Mouse (Mus musculus) neutrophil, adult 5-6 weeks (primary cell): Measurements from ENCODE around the gene Gm20388. TPM values are rescaled to one million over a fixed set of nuclear protein-coding genes. Genes with fewer than 3 reads are reported as not detected.

Experiments
- ATAC-seq: fragments of 151-379, 151-347 bp; 2 replicates; pipeline ENCODE4 v1.8.0; 2017; ENCODE audit warnings: mild to moderate bottlenecking, moderate TSS enrichment; ENCODE audit not compliant: insufficient number of reproducible peaks, poor library complexity, low FRiP score, severe bottlenecking; ENCODE audit errors: extremely low read depth
- total RNA-seq: library from RNA; stranded (forward); fragments of 200-1000 nt; gene quantifications from 2 replicates; pipeline ENCODE4 v1.2.3, GENCODE M21; 2017

Gene Gm20388
- total RNA-seq, 1 experiment from 2014 or later = 10.8 TPM

GRCm38 (mm10) chr8:121081398-121081797 is 1170.8 kb downstream of the Gm20388 start:
- no peak for ATAC-seq

GRCm38 (mm10) chr8:121082218-121083092 is 1171.8 kb downstream of the Gm20388 start:
- ATAC-seq = no peak

DNA sequence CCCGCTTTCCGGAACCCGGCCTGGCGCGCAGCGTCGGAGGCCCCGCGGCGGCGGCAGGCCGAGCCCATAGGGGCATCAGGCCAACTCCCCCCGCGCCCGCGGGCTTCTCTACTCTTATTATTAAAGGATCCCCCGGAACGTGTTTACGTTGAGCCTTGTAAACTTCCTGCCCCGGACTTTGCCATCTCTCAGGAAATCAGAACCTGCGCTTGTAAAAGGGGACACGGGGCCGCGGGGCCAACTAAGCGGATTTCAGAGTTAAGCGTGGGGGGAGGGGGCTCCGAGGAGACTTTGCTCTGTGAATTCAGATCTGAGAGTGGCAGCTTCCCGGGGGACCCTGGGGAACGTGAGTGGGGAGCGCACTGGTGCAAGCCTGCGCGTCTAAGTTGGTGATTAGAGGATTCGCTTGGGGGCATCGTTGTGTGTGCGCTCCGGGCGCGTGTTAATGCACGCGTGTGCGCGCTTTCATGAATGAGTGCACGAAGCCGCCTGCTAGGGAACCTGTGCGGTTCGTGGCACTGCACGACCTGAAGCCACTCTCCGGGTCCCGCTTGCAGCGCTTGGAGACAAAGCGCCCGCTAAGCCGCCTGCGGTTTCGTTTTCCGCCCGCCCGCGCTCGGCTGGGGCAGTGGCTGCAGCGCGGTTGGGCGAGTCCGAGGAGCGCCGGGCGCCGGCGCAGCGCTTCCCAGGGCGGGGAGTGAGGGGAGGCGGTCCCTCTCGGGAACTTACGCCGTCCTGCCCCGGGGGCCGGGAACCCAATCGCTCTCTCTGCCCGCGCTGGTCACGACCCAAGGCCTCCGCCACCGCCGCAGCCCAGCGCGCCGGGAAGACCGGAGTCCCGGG is 1172.7 kb downstream of the Gm20388 start:
- no peak for ATAC-seq

GRCm38 (mm10) chr8:121083936-121084209 is 1173.2 kb downstream of the Gm20388 start:
- no peak for ATAC-seq

DNA sequence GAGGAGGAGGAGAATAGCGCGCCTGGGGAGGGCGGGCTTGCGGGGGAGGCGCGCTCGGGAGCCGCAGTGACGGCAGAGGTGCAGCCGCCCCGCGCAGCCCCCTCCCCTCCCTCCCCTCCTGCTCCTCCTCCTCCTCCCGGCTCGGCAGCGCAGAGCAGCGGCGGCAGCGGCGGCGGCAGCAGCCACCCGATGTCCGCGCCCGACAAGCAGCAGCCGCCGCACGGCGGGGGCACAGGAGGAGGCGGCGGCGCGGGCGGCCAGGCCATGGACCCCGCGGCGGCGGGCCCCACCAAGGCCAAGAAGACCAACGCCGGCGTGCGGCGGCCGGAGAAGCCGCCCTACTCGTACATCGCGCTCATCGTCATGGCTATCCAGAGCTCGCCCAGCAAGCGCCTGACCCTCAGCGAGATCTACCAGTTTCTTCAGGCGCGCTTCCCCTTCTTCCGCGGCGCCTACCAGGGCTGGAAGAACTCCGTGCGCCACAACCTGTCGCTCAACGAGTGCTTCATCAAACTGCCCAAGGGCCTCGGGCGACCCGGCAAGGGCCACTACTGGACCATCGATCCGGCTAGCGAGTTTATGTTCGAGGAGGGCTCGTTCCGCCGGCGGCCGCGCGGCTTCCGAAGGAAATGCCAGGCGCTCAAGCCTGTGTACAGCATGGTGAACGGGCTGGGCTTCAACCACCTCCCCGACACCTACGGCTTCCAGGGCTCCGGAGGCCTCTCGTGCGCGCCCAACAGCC is 1173.7 kb downstream of the Gm20388 start, which contains the start of gene Foxf1:
TSS of gene Foxf1 (plus strand) at position 177 of the 742 bp plus-strand sequence.
- no peak for ATAC-seq

DNA sequence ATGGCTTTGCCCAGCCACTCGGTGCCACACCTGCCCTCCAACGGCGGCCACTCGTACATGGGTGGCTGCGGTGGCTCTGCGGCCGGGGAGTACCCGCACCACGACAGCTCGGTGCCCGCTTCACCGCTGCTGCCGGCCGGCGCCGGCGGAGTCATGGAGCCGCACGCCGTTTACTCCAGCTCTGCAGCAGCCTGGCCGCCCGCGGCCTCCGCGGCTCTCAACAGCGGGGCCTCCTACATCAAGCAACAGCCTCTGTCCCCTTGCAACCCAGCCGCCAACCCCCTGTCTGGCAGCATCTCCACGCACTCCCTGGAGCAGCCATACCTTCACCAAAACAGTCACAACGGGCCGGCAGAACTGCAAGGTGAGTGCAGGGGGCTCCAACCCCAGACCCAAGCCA is 1174.4 kb downstream of the Gm20388 start:
- no peak for ATAC-seq

DNA sequence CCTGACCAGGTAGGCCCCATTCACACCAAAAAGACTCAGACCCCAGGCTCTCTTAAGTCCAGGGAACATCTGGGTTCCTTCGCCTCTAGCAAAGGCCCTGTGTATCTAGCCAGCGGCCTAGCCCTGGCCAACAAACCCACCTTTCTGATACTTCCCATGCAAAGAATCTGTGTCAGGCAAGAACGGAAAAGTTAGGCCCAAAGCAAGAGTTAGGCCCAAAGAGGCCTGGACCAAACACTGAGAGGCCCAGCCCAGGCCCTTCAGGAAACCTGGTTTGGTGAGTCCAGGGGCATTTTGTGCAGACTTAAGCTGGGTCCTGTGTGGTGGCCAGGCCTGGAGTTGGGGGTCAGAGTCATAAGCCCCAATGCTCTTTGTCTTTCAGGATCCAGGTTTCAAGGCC is 1174.9 kb downstream of the Gm20388 start:
- no peak for ATAC-seq

- no peak for ATAC-seq
Observed at GRCm38 (mm10) chr8:121086004-121086900, 1175.6 kb downstream of the Gm20388 start.

DNA sequence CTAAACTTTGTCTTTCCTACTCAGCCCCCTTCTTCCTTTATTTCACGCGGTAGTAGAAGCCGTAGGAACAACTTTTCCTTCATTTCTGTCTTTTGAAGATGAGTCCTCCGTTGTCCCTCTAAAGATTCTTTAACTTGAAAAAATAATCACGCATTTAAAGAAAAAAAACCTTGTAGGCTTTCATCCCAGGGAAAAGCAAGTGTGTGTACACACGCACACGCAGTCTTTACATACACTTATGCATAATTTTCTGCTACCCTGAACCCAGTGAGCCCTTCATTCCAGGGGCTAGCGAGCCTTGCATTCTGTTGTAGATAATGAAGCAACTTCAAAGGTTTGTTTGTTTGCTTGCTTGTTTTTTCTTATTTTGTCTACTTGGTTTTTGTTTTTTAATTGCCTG is 1177.6 kb downstream of the Gm20388 start:
- no peak for ATAC-seq

- no peak for ATAC-seq
Observed at GRCm38 (mm10) chr8:121088871-121089630, 1178.4 kb downstream of the Gm20388 start.

DNA sequence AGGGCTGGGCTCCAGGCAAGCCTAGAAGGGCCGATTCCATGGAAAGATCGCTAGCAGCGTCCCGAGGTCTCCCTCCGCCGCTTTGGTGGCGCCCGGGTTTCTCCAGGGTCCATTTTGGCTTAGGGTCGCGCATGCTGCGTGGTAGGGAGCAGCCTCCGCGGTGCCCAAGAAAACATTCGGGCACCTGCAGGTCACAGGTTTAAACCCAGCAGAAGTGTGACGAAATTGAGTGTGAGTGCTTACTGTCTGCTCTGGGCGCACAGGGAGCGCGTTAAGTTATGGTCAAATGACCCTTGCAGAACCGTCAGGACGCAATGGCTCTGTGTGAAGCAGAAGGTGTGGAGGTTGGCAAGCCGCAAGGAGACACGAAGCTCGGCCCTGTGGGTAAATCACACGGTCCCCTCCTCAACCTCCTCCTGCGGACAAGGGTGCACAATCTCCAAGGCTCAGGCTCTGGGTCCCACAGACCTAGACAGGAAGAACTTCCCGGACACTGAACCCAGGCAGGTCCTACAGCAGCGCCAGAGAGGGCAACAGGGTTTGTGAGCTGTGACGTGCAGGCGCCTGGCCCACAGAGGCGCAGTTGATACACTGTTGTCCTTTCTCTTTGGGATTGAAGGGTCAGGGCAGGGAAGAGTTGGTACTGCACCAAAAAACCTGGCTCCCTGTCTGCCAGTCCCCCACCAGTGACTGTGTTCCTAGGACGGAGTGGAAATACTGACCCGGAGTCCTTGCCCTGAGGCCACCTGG is 1179.2 kb downstream of the Gm20388 start:
- ATAC-seq = no peak

DNA sequence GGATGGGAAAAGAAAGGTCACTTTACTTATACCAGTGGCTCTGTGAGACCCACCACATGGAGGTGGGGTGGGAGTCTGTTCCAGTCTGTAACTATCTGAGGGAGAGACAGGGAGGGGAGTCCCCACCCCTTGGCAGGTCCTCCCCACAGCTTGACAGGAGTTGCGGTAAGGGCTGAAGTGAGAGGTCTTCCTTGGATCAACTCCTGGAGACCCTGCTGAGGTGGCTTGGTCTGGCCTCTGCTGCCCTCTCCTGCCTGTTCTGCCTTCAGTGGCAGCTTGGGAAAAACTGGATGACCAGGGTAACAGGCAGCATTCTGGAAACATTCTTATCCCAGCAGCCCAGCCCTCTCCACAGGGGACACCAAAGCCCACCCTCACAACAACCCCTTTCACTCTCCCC is 1180.1 kb downstream of the Gm20388 start:
- no peak for ATAC-seq

DNA sequence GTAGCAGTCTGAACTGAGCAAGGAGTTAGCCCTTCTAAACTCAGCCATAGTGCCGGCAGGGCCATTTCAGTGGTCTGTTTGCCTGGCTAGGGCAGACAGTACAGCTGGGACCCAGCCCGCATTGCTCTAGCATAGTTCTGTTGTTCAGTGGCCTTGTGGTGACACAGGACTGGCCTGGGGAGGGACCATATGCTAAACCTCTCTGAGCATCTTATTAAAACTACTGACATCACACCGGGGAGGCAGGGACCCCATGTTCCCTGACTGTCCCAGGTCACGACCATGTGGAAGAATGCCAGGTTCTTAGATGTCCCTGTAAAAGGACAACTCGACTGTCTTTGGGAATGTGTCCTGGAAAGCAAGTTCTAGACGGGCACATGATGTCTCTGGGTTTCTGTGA is 1181.5 kb downstream of the Gm20388 start:
- ATAC-seq = no peak

- peak; percentile 47 for ATAC-seq
Observed at GRCm38 (mm10) chr8:121092627-121093026, 1182.0 kb downstream of the Gm20388 start.

- ATAC-seq = no peak
Observed at GRCm38 (mm10) chr8:121093496-121093895, 1182.9 kb downstream of the Gm20388 start.

DNA sequence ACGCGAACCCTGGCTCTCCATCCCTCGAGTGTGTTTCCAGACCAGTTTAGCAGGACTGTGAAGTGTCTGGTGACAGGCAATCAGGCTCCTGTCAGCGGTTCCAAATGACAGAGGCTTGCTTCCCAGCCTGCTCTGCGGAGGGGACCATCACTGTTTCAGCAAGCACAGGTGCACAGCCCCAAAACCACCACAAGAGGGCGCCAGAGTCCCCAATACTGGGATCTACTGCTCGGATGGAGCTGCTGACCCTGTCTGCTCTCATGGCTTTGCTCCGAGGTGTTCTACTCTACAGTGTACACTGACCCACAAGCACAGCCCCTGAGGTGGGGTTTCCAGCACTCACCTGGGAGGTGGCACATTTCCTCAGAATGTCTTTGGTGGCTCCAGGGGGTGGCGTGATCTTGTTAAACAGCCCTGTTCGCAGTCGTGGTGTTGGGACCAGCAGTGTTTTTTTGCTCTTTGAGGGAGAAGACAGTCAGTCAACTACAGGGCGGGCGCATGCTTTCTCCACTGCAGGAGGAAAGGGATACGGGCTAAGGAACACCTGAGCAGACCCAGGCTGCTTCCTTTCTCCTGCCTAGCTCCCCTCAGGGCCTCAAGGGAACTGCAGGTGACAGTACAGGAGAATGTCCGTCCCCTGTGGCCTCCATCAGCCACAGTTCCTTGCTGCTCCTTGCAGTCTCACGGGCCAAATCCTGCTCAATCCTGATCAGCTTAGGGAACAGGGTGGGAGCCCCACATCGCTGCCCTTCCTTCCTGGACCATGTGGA is 1193.6 kb downstream of the Gm20388 start:
- ATAC-seq = peak; percentile 27; the same call in 1 of the 2 replicates
